Mouse (Mus musculus) limb, embryonic 15.5 days (tissue): ENCODE measurements around the gene P3h4. TPM values are rescaled to one million over a fixed set of nuclear protein-coding genes. Genes with fewer than 3 reads are reported as not detected.

Source experiments
- ATAC-seq: fragments of 200-750 bp; cut with Nextera tagmentation; 2 replicates; pipeline ENCODE4 v1.8.0; 2017; ENCODE audit warnings: low read depth, moderate TSS enrichment; ENCODE audit not compliant: insufficient number of reproducible peaks, low FRiP score, low TSS enrichment
- H3K27ac ChIP-seq: fragments of 300-500 bp; sonication (generic); 2 replicates; pipeline ENCODE4 v1.5.1; 2015; ENCODE audit warnings: moderate library complexity, mild to moderate bottlenecking, inconsistent platforms
- H3K27me3 ChIP-seq: fragments of 300-500 bp; sonication (generic); 2 replicates; pipeline ENCODE4 v1.6.1; 2015; ENCODE audit warnings: inconsistent platforms
- H3K36me3 ChIP-seq: fragments of 300-500 bp; sonication (generic); 2 replicates; pipeline ENCODE4 v1.6.1; 2015; ENCODE audit warnings: inconsistent platforms
- H3K4me1 ChIP-seq: fragments of 300-500 bp; sonication (generic); 2 replicates; pipeline ENCODE4 v1.6.1; 2015; ENCODE audit warnings: inconsistent platforms
- H3K4me2 ChIP-seq: fragments of 300-500 bp; sonication (generic); 2 replicates; pipeline ENCODE4 v1.6.1; 2015; ENCODE audit warnings: mild to moderate bottlenecking, inconsistent platforms
- H3K4me3 ChIP-seq: fragments of 300-500 bp; sonication (generic); 2 replicates; pipeline ENCODE4 v1.5.1; 2015; ENCODE audit warnings: mild to moderate bottlenecking, inconsistent platforms
- H3K9ac ChIP-seq: fragments of 300-500 bp; sonication (generic); 2 replicates; pipeline ENCODE4 v1.6.1; 2015; ENCODE audit warnings: inconsistent platforms
- H3K9me3 ChIP-seq: fragments of 300-500 bp; sonication (generic); 2 replicates; pipeline ENCODE4 v1.6.1; 2016; ENCODE audit warnings: inconsistent platforms
- WGBS: fragments of 180-500 bp; shearing (Covaris S2); methylation state at CpG from one replicate; pipeline ENCODE4 v1.1.7; 2015; 5-methylcytosine and 5-hydroxymethylcytosine counted together
- polyA plus RNA-seq: library from polyadenylated mRNA; unstranded; fragments of >200 nt; fragmentation: Nextera tagmentation; extraction: Ambion mirVana; gene quantifications from 2 replicates; pipeline ENCODE4 v1.2.1, GENCODE M21; 2015

Gene P3h4
- polyA plus RNA-seq, 1 experiment from 2014 or later: 107 TPM

- H3K4me2 ChIP-seq: no peak overlapping the region
Measured at GRCm38 (mm10) chr11:100428612-100429199, 14.1 kb upstream of the P3h4 start.

GRCm38 (mm10) chr11:100426820-100427219, 12.2 kb upstream of the P3h4 start:
- no peak overlapping the region for H3K4me2 ChIP-seq
- no peak for ATAC-seq
- H3K4me1 ChIP-seq: no peaks in the 10 kb centered on the region
- WGBS: 80% methylated on average over 3 of the region's 3 CpGs
- H3K9me3 ChIP-seq: no peaks in the 10 kb centered on the region
- no peak overlapping the region for H3K27ac ChIP-seq
- no peaks in the 10 kb centered on the region for H3K27me3 ChIP-seq
- H3K9ac ChIP-seq: no peak overlapping the region
- no peak overlapping the region for H3K4me3 ChIP-seq
- peaks cover 67% of the 10 kb centered on the region for H3K36me3 ChIP-seq

More at GRCm38 (mm10) chr11:100428612-100429199, 14.1 kb upstream of the P3h4 start:
- H3K27me3 ChIP-seq: no peaks in the 10 kb centered on the region
- no peak for ATAC-seq
- H3K9ac ChIP-seq: no peak overlapping the region
- peak overlapping the region; percentile 51; the same call in 1 of the 2 replicates for H3K27ac ChIP-seq
- no peaks in the 10 kb centered on the region for H3K4me1 ChIP-seq
- H3K36me3 ChIP-seq: peaks cover 60% of the 10 kb centered on the region
- WGBS: 58% methylated on average over 9 of the region's 9 CpGs
- H3K9me3 ChIP-seq: no peaks in the 10 kb centered on the region
- H3K4me3 ChIP-seq: no peak overlapping the region

DNA sequence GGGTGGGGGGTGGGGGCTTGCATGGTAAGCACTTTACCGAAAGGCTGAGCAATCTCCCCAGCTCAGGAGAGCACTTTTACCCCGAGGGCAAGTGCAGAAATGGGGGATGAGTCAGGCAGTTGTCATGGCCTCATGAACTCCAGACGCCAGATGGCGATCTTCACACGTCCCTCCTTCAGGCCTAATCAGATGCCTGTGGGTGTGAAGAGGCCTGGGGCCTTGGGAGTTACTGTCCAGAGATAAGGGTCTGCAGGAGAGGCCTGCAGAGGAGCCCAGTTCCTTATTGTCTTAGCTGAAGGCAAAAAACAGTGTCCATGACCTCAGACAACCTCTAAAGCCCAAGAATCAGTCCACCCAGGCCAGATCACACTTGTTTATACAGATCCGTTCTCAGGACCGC, 11.2 kb upstream of the P3h4 start:
- H3K36me3 ChIP-seq: peaks cover 72% of the 10 kb centered on the region
- no peak overlapping the region for H3K9ac ChIP-seq
- 38% methylated on average over 7 of the region's 7 CpGs for WGBS
- no peak overlapping the region for H3K4me3 ChIP-seq
- H3K27me3 ChIP-seq: no peaks in the 10 kb centered on the region
- H3K4me2 ChIP-seq: no peak overlapping the region
- no peaks in the 10 kb centered on the region for H3K4me1 ChIP-seq
- H3K27ac ChIP-seq: no peak overlapping the region
- no peaks in the 10 kb centered on the region for H3K9me3 ChIP-seq
- ATAC-seq: no peak

DNA sequence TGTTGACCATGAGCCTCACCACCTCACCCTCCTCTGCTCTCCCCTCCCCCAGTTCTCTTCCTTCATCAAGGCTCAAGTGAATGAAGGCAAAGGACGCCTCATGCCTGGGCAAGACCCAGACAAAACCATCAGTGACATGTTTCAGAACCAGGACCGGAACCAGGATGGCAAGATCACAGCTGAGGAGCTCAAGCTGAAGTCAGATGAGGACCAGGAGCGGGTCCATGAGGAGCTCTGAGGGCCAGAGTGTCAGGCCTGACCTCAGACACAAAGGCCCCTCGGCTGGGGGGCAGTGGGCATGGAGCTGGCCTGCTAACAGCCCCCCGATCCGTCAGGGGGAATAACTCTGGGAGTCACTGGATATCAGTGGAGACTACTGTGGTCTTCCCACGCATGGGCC, 9.2 kb upstream of the P3h4 start:
- no peak overlapping the region for H3K9ac ChIP-seq

DNA sequence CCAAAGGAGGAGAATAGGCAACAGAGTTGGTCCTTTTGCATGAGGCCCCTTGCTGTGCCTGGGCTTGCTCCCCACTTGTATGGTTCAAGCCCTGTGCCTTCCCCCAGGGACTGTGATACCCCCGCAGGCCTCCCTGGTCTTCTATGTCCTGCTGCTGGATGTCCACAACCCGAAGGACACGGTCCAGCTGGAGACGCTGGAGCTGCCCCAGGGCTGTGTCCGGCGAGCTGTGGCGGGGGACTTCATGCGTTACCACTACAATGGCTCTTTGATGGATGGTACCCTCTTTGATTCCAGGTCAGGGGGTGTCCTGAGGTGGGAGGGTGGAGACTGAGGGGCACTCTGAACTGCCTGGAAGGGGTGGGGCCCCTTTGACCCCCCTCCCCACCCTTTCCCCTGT, 6.9 kb upstream of the P3h4 start:
- ATAC-seq: no peak
- H3K36me3 ChIP-seq: peaks cover 54% of the 10 kb centered on the region
- no peak overlapping the region for H3K4me3 ChIP-seq
- no peaks in the 10 kb centered on the region for H3K27me3 ChIP-seq
- 78% methylated on average over 8 of the region's 8 CpGs for WGBS
- H3K9me3 ChIP-seq: no peaks in the 10 kb centered on the region
- no peak overlapping the region for H3K27ac ChIP-seq
- H3K4me1 ChIP-seq: peaks cover 9% of the 10 kb centered on the region; the same call in 1 of the 2 replicates
- no peak overlapping the region for H3K4me2 ChIP-seq
- H3K9ac ChIP-seq: no peak overlapping the region

More for the DNA sequence above, 9.2 kb upstream of the P3h4 start:
- Histone ChIP-seq H3K27me3 (no peaks in the 10 kb centered on the region), H3K9me3 (no peaks in the 10 kb centered on the region), H3K4me1 (no peaks in the 10 kb centered on the region), H3K27ac (no peak overlapping the region), H3K4me3 (no peak overlapping the region), H3K36me3 (peaks cover 61% of the 10 kb centered on the region), H3K4me2 (no peak overlapping the region)
- no peak for ATAC-seq
- 86% methylated on average over 7 of the region's 7 CpGs for WGBS

- Histone ChIP-seq H3K27ac (peak within 1 kb of the TSS; percentile 99), H3K4me2 (peak within 1 kb of the TSS; percentile 69), H3K9me3 (no peaks in the 10 kb centered on the region), H3K4me3 (peak within 1 kb of the TSS; percentile 84), H3K9ac (peak within 1 kb of the TSS; percentile 74), H3K36me3 (peaks cover 11% of the 10 kb centered on the region), H3K4me1 (peaks cover 44% of the 10 kb centered on the region), H3K27me3 (no peaks in the 10 kb centered on the region)
- under 1% methylated on average over 31 of the region's 31 CpGs for WGBS
- ATAC-seq: peak; percentile 69
Measured at GRCm38 (mm10) chr11:100414914-100415822, 532 bp upstream of the P3h4 start, which contains the start of gene Fkbp10. Gene Fkbp10 (plus strand): TSS chr11:100415697.

DNA sequence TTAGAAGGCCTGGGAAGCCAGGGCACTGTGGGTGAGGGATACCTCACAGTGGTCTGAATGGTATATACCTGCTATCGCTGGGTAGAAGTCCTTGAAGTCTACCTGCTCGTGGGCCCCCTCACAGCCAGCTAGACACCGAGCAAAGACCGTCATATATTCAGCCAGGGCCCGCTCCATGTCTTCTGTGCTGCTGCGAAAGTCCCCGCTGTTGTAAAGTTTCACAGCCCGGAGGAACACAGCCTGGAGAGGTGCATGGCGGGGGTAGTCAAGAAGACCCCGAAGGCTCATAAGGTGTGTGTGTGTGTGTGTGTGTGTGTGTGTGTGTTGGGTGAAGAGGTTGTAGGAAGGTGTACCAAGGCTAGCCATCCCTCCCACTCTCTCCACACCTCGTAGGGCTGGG, 1.1 kb downstream of the P3h4 start:
- 47% methylated on average over 11 of the region's 11 CpGs for WGBS
- Histone ChIP-seq H3K27ac (peak overlapping the region; percentile 99), H3K4me3 (peak overlapping the region; percentile 84), H3K4me2 (peak overlapping the region; percentile 69), H3K27me3 (no peaks in the 10 kb centered on the region), H3K4me1 (peaks cover 44% of the 10 kb centered on the region), H3K36me3 (peaks cover 21% of the 10 kb centered on the region), H3K9ac (peak overlapping the region; percentile 74), H3K9me3 (no peaks in the 10 kb centered on the region)
- ATAC-seq: no peak

- H3K4me3 ChIP-seq: no peak overlapping the region
Measured at GRCm38 (mm10) chr11:100411736-100412135, 2.9 kb downstream of the P3h4 start.

GRCm38 (mm10) chr11:100409686-100410085, 5.0 kb downstream of the P3h4 start:
- no peak for ATAC-seq
- WGBS: 73% methylated on average over 3 of the region's 3 CpGs
- no peaks in the 10 kb centered on the region for H3K9me3 ChIP-seq
- no peak overlapping the region for H3K4me3 ChIP-seq
- no peak overlapping the region for H3K9ac ChIP-seq
- H3K4me1 ChIP-seq: peaks cover 37% of the 10 kb centered on the region
- H3K27ac ChIP-seq: no peak overlapping the region
- no peak overlapping the region for H3K4me2 ChIP-seq
- H3K36me3 ChIP-seq: peaks cover 35% of the 10 kb centered on the region
- H3K27me3 ChIP-seq: no peaks in the 10 kb centered on the region

More at GRCm38 (mm10) chr11:100411736-100412135, 2.9 kb downstream of the P3h4 start:
- Histone ChIP-seq H3K9ac (no peak overlapping the region), H3K27ac (peak overlapping the region; percentile 35; the same call in 1 of the 2 replicates), H3K36me3 (peaks cover 33% of the 10 kb centered on the region), H3K9me3 (no peaks in the 10 kb centered on the region), H3K27me3 (no peaks in the 10 kb centered on the region), H3K4me2 (peak overlapping the region; percentile 69), H3K4me1 (peaks cover 40% of the 10 kb centered on the region)
- ATAC-seq: no peak
- WGBS: 69% methylated on average over 11 of the region's 11 CpGs

DNA sequence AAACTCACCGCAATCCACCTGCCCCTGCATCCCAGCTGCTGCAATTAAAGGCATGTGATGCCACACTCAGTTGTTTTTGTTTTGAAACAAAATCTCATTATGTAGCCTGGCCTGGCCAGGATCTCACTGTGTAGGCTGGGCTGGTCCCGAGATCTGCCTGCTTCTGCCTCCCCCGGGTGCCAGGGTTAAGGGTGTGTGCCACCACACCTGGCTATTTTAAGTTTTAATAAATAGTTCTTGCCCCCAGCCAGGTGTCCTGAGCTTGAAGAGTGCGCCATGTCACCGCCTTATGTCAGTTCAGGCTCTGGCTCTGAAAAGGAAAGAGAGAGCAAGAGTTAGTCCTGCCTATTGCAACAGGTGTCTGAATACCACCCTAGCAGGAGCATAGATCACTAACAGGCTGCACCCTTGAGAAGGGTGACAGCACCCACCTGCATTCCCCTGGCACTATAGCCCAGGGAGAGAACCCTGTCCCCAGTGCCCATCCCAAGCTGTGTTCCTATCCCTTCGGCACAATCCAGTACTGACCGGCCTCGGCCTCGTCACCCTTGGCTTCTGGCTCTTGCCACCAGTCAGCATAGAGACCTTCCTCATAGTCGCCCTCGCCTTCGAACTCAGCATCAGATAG, 5.7 kb downstream of the P3h4 start:
- H3K27me3 ChIP-seq: no peaks in the 10 kb centered on the region
- no peak overlapping the region for H3K9ac ChIP-seq
- H3K4me1 ChIP-seq: peaks cover 37% of the 10 kb centered on the region
- no peak for ATAC-seq
- no peaks in the 10 kb centered on the region for H3K9me3 ChIP-seq
- H3K4me3 ChIP-seq: no peak overlapping the region
- H3K36me3 ChIP-seq: peaks cover 35% of the 10 kb centered on the region
- no peak overlapping the region for H3K4me2 ChIP-seq
- WGBS: 91% methylated on average over 12 of the region's 12 CpGs
- no peak overlapping the region for H3K27ac ChIP-seq

GRCm38 (mm10) chr11:100408076-100408834, 6.4 kb downstream of the P3h4 start:
- Histone ChIP-seq H3K4me1 (peaks cover 35% of the 10 kb centered on the region), H3K27ac (peak overlapping the region; percentile 24), H3K36me3 (peaks cover 35% of the 10 kb centered on the region), H3K4me2 (no peak overlapping the region), H3K9ac (no peak overlapping the region), H3K9me3 (no peaks in the 10 kb centered on the region), H3K4me3 (no peak overlapping the region), H3K27me3 (no peaks in the 10 kb centered on the region)
- 37% methylated on average over 10 of the region's 10 CpGs for WGBS
- no peak for ATAC-seq
